Mouse (Mus musculus) thymus, postnatal 0 days (tissue): ENCODE data around the gene Pdrg1. TPM values are rescaled to one million over a fixed set of nuclear protein-coding genes. Genes with fewer than 3 reads are reported as not detected.

Source experiments
- polyA plus RNA-seq: library from polyadenylated mRNA; unstranded; fragments of >200 nt; fragmentation: Nextera tagmentation; extraction: Ambion mirVana; gene quantifications from 2 replicates; pipeline ENCODE4 v1.2.1, GENCODE M21; 2015

Pdrg1 gene
- polyA plus RNA-seq, 1 experiment from 2014 or later: 168 TPM

Other genes with a start within 250 kb of the Pdrg1 start
- 178 TPM in 2 replicates for gene Bcl2l1, start 183.7 kb downstream of the Pdrg1 start, polyA plus RNA-seq
- 72.5 and 81.3 TPM in 2 replicates for gene Tpx2, start 167.5 kb downstream of the Pdrg1 start, polyA plus RNA-seq
- gene Mylk2, start 104.1 kb downstream of the Pdrg1 start, polyA plus RNA-seq: 0.05 and 0.10 TPM in 2 replicates
- 3.6 and 4.3 TPM in 2 replicates for gene Foxs1, start 82.2 kb downstream of the Pdrg1 start, polyA plus RNA-seq
- gene Dusp15, start 63.7 kb downstream of the Pdrg1 start, polyA plus RNA-seq: 1.0 and 1.2 TPM in 2 replicates
- gene Ttll9, start 52.9 kb downstream of the Pdrg1 start, polyA plus RNA-seq: 3.0 and 3.3 TPM in 2 replicates
- gene Xkr7, start 16.4 kb upstream of the Pdrg1 start, polyA plus RNA-seq: 0.06 TPM in 1 of 2 replicates, not detected in the other
- gene Ccm2l, start 50.5 kb upstream of the Pdrg1 start, polyA plus RNA-seq: 0.33 and 0.77 TPM in 2 replicates
- gene Hck, start 93.0 kb upstream of the Pdrg1 start, polyA plus RNA-seq: 5.8 and 7.3 TPM in 2 replicates
- 32.4 and 34.9 TPM in 2 replicates for gene Tm9sf4, start 145.9 kb upstream of the Pdrg1 start, polyA plus RNA-seq
- 24.0 and 25.6 TPM in 2 replicates for gene Tspyl3, start 210.0 kb upstream of the Pdrg1 start, polyA plus RNA-seq
- gene Plagl2, start 226.0 kb upstream of the Pdrg1 start, polyA plus RNA-seq: 12.1 and 14.5 TPM in 2 replicates
- 2.7 and 4.6 TPM in 2 replicates for gene Pofut1, start 226.1 kb upstream of the Pdrg1 start, polyA plus RNA-seq